Mouse (Mus musculus) kidney, embryonic 16.5 days (tissue): ENCODE measurements around the gene Gm38655. TPM values are rescaled to one million over a fixed set of nuclear protein-coding genes. Genes with fewer than 3 reads are reported as not detected.
A peak's percentile ranks its signal among the peaks of the same experiment; 100 is the strongest.
"Not testable (repeated sequence)": the region's sequence is repeated elsewhere in the genome, so short reads cannot be mapped to it uniquely, and the experiment has no call there.

ENCODE experiments used
- ATAC-seq: fragments of 200-750 bp; cut with Nextera tagmentation; 2 replicates; pipeline ENCODE4 v1.8.0; 2017; ENCODE audit warnings: moderate TSS enrichment; ENCODE audit not compliant: low FRiP score, low TSS enrichment
- H3K27ac ChIP-seq: fragments of 300-500 bp; sonication (generic); 2 replicates; pipeline ENCODE4 v1.5.1; 2014; ENCODE audit warnings: low read length
- H3K27me3 ChIP-seq: fragments of 300-500 bp; sonication (generic); 2 replicates; pipeline ENCODE4 v1.6.1; 2014; ENCODE audit warnings: low read length, control low read depth, mixed read lengths; ENCODE audit not compliant: insufficient read depth
- H3K36me3 ChIP-seq: fragments of 300-500 bp; sonication (generic); 2 replicates; pipeline ENCODE4 v1.6.1; 2014; ENCODE audit warnings: low read length, control low read depth, mixed read lengths; ENCODE audit not compliant: insufficient read depth
- H3K4me1 ChIP-seq: fragments of 300-500 bp; sonication (generic); 2 replicates; pipeline ENCODE4 v1.6.1; 2014; ENCODE audit warnings: low read length, control low read depth, mixed read lengths; ENCODE audit not compliant: insufficient read depth
- H3K4me2 ChIP-seq: fragments of 300-500 bp; sonication (generic); replicated peaks from 2 replicates; pipeline ENCODE4 v1.6.1; 2014; ENCODE audit warnings: low read depth, low read length
- H3K4me3 ChIP-seq: fragments of 300-500 bp; sonication (generic); 2 replicates; pipeline ENCODE4 v1.5.1; 2014; ENCODE audit warnings: mild to moderate bottlenecking, low read length
- H3K9ac ChIP-seq: fragments of 300-500 bp; sonication (generic); replicated peaks from 2 replicates; pipeline ENCODE4 v1.6.1; 2014; ENCODE audit warnings: low read length
- H3K9me3 ChIP-seq: fragments of 300-500 bp; sonication (generic); 2 replicates; pipeline ENCODE4 v1.6.1; 2016; ENCODE audit warnings: low read length, control low read depth
- WGBS: fragments of 180-500 bp; shearing (Covaris S2); extraction: QIAGEN DNeasy Blood & Tissue Kit; methylation state at CpG from one replicate; pipeline ENCODE4 v1.1.7; 2014; 5-methylcytosine and 5-hydroxymethylcytosine counted together
- polyA plus RNA-seq: library from polyadenylated mRNA; unstranded; fragments of >200 nt; fragmentation: Nextera tagmentation; extraction: Ambion mirVana; gene quantifications from 2 replicates; pipeline ENCODE4 v1.2.1, GENCODE M21; 2015

The Gm38655 gene
- polyA plus RNA-seq: not detected in 2 replicates

GRCm38 (mm10) chr17:25175411-25175810, at the start of gene Gm38655:
TSS of gene Gm38655 (minus strand) at chr17:25175471.
- H3K4me3 ChIP-seq: no peak within 1 kb of the TSS
- ATAC-seq: no peak

DNA sequence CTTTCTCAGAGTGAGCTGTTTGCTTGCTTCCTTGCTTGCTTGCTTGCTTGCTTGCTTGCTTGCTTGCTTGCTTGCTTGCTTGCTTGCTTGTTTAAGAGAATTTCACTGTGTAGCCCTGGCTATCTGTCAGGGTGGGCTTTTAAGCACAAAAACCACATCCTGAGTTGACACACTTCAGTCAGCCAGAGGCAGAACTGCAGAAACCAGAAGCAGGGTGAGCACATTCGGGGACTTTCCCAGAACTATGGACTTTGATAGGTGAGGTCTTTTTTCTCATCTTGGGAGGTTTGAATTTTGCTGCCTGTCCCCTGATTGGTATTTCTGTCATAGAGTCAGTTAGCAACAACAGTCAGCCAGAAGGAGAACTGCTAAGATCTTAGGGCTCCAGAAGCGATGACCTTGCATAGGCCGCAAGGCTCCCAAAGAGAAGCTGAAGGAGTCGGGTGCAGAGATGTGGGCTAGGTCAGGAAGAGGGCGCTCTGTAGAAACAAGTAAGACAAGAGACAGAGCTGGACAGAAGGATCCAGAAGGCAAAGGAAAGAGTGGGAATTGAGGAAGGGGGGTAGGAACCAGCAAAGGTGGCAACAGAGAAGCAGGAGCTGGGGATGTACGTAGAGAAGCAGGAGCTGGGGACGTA, 49.4 kb upstream of the Gm38655 start:
- H3K4me2 ChIP-seq: no peak overlapping the region
- 89% methylated on average over 7 of the region's 7 CpGs for WGBS

More at GRCm38 (mm10) chr17:25175411-25175810, at the start of gene Gm38655:
- no peaks in the 10 kb centered on the region for H3K27me3 ChIP-seq
- H3K4me1 ChIP-seq: no peaks in the 10 kb centered on the region
- no peak within 1 kb of the TSS for H3K27ac ChIP-seq
- no peaks in the 10 kb centered on the region for H3K9me3 ChIP-seq
- no peak within 1 kb of the TSS for H3K4me2 ChIP-seq
- no peak within 1 kb of the TSS for H3K9ac ChIP-seq
- no peaks in the 10 kb centered on the region for H3K36me3 ChIP-seq
- 62% methylated on average over 9 of the region's 9 CpGs for WGBS

GRCm38 (mm10) chr17:25222951-25223601, 47.8 kb upstream of the Gm38655 start:
- 56% methylated on average over 6 of the region's 6 CpGs for WGBS
- peaks cover 9% of the 10 kb centered on the region for H3K4me1 ChIP-seq
- H3K9me3 ChIP-seq: no peaks in the 10 kb centered on the region
- no peaks in the 10 kb centered on the region for H3K27me3 ChIP-seq
- peak overlapping the region; percentile 32 for H3K4me3 ChIP-seq
- no peak overlapping the region for H3K9ac ChIP-seq
- H3K27ac ChIP-seq: no peak overlapping the region
- H3K36me3 ChIP-seq: peaks cover 12% of the 10 kb centered on the region; the same call in 1 of the 2 replicates
- no peak for ATAC-seq
- peak overlapping the region; percentile 79 for H3K4me2 ChIP-seq

More for the DNA sequence above, 49.4 kb upstream of the Gm38655 start:
- ATAC-seq: no peak
- H3K4me3 ChIP-seq: no peak overlapping the region
- H3K36me3 ChIP-seq: peaks cover 14% of the 10 kb centered on the region; the same call in 1 of the 2 replicates
- H3K27me3 ChIP-seq: no peaks in the 10 kb centered on the region
- H3K9me3 ChIP-seq: no peaks in the 10 kb centered on the region
- H3K4me1 ChIP-seq: peaks cover 9% of the 10 kb centered on the region
- no peak overlapping the region for H3K27ac ChIP-seq
- no peak overlapping the region for H3K9ac ChIP-seq

DNA sequence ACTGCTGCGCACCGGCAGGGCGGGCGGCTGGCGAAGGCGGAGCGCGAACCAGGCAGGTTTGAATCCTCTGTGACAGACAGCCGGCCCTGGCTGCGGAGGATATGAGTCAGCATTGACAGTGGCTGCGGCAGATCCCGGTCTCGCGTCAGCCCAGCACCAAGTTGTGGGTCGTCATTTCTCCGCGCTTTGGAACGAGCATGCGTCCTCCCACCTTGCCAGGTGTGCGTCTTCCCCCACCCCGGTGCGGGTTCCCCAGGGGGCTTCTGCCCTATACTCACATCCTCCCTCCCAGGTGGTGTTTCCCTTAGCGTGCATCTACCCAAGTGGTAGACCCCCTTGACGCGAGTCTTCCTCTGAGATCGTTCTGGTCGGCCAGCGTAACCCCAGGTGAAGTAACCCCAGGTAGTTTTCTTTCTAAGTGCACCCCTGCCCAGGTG, 47.3 kb upstream of the Gm38655 start:
- H3K27ac ChIP-seq, H3K27me3 ChIP-seq, H3K9me3 ChIP-seq, H3K4me1 ChIP-seq, H3K9ac ChIP-seq: not testable (repeated sequence)
- Histone ChIP-seq H3K4me3 (peak overlapping the region; percentile 52), H3K4me2 (peak overlapping the region; percentile 79), H3K36me3 (peaks cover 14% of the 10 kb centered on the region; the same call in 1 of the 2 replicates)
- 17% methylated on average over 14 of the region's 28 CpGs for WGBS
- ATAC-seq: peak; percentile 86

- H3K4me3 ChIP-seq: peak overlapping the region; percentile 52
- ATAC-seq: peak; percentile 89
- peaks cover 16% of the 10 kb centered on the region; the same call in 1 of the 2 replicates for H3K36me3 ChIP-seq
- peak overlapping the region; percentile 79 for H3K4me2 ChIP-seq
- no peaks in the 10 kb centered on the region for H3K9me3 ChIP-seq
- peak overlapping the region; percentile 39; the same call in 1 of the 2 replicates for H3K27ac ChIP-seq
- H3K4me1 ChIP-seq: peaks cover 9% of the 10 kb centered on the region
- H3K27me3 ChIP-seq: no peaks in the 10 kb centered on the region
- WGBS: under 1% methylated on average over 20 of the region's 30 CpGs
- H3K9ac ChIP-seq: peak overlapping the region; percentile 63
Measured at GRCm38 (mm10) chr17:25221821-25222503, 46.7 kb upstream of the Gm38655 start.

DNA sequence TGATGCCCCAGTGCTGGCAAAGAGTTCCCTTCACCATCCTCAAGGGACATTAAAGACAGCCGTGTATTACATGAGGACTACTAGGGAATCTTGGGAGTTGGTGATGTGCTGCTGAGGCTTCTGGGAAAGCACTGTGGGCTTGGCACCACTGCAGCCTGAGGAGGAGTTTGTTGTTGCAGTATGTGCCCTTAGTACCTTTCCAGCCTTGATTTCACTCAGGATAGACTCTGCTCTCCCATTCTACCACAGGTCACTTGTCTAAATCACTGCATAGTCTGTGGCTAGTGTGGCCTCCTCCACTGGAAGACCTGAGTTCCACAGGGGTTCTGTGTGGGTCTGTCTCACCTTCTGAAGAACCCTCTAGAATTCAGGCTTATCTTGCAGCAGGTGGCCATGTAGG, 45.5 kb upstream of the Gm38655 start:
- no peak overlapping the region for H3K4me3 ChIP-seq
- no peaks in the 10 kb centered on the region for H3K9me3 ChIP-seq
- H3K27me3 ChIP-seq: no peaks in the 10 kb centered on the region
- no peak overlapping the region for H3K4me2 ChIP-seq
- H3K9ac ChIP-seq: no peak overlapping the region
- 91% methylated on average over 1 of the region's 1 CpGs for WGBS
- ATAC-seq: no peak
- H3K27ac ChIP-seq: no peak overlapping the region
- H3K4me1 ChIP-seq: peaks cover 9% of the 10 kb centered on the region
- H3K36me3 ChIP-seq: peaks cover 11% of the 10 kb centered on the region; the same call in 1 of the 2 replicates

DNA sequence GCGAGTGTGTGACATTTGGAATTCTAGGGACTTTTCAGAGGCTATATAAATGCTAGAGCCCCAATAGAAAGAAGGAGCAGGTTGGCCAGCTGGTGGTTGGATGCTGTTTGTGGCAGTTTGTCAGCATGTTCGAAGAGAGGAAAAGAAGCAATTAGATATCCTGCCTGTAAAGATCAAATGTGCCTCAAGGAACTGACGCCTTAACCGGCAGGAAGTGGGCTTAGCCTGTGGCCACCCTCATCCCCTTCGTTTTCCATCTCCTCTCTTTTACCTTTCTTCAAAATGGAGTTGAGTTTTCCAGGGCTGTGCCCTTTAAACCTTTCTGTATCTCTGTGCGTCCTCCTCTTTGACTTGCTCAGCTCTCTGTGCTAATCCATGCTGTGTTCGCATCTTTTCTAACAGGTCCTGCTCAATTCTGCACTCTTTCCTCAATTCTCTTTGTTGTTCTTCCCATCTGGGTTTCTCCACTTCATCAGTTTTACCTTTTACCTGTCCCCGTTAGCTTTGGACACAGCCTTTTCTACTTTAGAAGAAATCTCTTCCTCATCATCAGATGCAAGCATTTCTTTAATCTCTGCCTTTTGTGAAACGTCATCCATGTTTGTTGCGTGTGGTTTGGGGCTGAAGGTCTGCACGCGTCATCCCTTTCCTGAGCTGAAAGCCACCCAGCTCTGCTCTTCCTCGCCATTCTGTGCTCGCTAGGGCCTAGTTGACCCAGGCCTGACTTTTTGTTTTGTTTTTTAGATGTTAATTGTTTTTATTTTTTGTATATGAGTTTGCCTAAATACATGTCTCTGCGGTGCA, 44.4 kb upstream of the Gm38655 start:
- 93% methylated on average over 15 of the region's 15 CpGs for WGBS
- Histone ChIP-seq H3K4me1 (peaks cover 9% of the 10 kb centered on the region), H3K36me3 (peaks cover 16% of the 10 kb centered on the region), H3K9me3 (no peaks in the 10 kb centered on the region), H3K9ac (no peak overlapping the region), H3K4me3 (no peak overlapping the region), H3K4me2 (no peak overlapping the region), H3K27ac (no peak overlapping the region), H3K27me3 (no peaks in the 10 kb centered on the region)
- no peak for ATAC-seq

DNA sequence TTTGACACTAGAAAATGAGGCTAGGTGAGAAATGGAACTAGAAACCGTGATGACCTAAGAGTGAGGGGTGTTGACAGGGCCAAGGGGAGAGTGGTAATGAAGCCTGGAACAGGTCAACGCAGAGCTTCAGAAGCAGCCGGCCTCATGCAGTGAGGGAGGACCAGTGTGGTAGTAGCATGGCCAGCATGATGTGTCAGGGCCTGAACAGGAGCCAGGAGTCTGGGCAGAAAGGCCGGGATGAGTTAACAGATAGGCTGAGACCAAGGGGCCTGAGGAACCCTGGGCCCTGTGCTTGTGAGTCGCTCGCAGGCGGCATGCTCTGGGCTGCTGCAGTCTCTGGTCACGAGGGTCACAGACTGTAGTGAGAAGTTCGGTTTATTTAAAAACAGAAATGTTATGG, 43.7 kb upstream of the Gm38655 start:
- Histone ChIP-seq H3K27ac (no peak overlapping the region), H3K9me3 (no peaks in the 10 kb centered on the region), H3K27me3 (no peaks in the 10 kb centered on the region), H3K4me2 (no peak overlapping the region), H3K4me3 (no peak overlapping the region), H3K9ac (no peak overlapping the region), H3K4me1 (peaks cover 9% of the 10 kb centered on the region), H3K36me3 (peaks cover 23% of the 10 kb centered on the region)
- ATAC-seq: no peak
- 92% methylated on average over 9 of the region's 9 CpGs for WGBS

GRCm38 (mm10) chr17:25215431-25215830, 40.2 kb upstream of the Gm38655 start:
- 82% methylated on average over 3 of the region's 3 CpGs for WGBS
- H3K27ac ChIP-seq: no peak overlapping the region
- ATAC-seq: no peak
- no peak overlapping the region for H3K9ac ChIP-seq
- H3K4me2 ChIP-seq: no peak overlapping the region
- H3K4me3 ChIP-seq: no peak overlapping the region
- peaks cover 49% of the 10 kb centered on the region for H3K36me3 ChIP-seq
- no peaks in the 10 kb centered on the region for H3K4me1 ChIP-seq
- no peaks in the 10 kb centered on the region for H3K27me3 ChIP-seq
- H3K9me3 ChIP-seq: no peaks in the 10 kb centered on the region
